Mouse (Mus musculus) midbrain, embryonic 12.5 days (tissue): ENCODE measurements around the gene Ppp6c. TPM values are rescaled to one million over a fixed set of nuclear protein-coding genes. Genes with fewer than 3 reads are reported as not detected.
"Not testable (repeated sequence)": the region's sequence is repeated elsewhere in the genome, so short reads cannot be mapped to it uniquely, and the experiment has no call there.

Experiments
- ATAC-seq: fragments of 200-750 bp; cut with Nextera tagmentation; 2 replicates; pipeline ENCODE4 v1.8.0; 2017; ENCODE audit warnings: low read depth, moderate TSS enrichment, moderate library complexity; ENCODE audit not compliant: low FRiP score
- H3K27ac ChIP-seq: fragments of 300-500 bp; sonication (generic); replicated peaks from 2 replicates; pipeline ENCODE4 v1.5.1; 2016; ENCODE audit warnings: mild to moderate bottlenecking
- H3K27me3 ChIP-seq: fragments of 300-500 bp; sonication (generic); 2 replicates; pipeline ENCODE4 v1.6.1; 2016; ENCODE audit warnings: mild to moderate bottlenecking
- H3K36me3 ChIP-seq: fragments of 300-500 bp; sonication (generic); 2 replicates; pipeline ENCODE4 v1.6.1; 2016
- H3K4me1 ChIP-seq: fragments of 300-500 bp; sonication (generic); 2 replicates; pipeline ENCODE4 v1.6.1; 2016
- H3K4me2 ChIP-seq: fragments of 300-500 bp; sonication (generic); replicated peaks from 2 replicates; pipeline ENCODE4 v1.6.1; 2016; ENCODE audit warnings: mild to moderate bottlenecking, moderate library complexity
- H3K4me3 ChIP-seq: fragments of 300-500 bp; sonication (generic); 2 replicates; pipeline ENCODE4 v1.5.1; 2016; ENCODE audit warnings: mild to moderate bottlenecking
- H3K9ac ChIP-seq: fragments of 300-500 bp; sonication (generic); replicated peaks from 2 replicates; pipeline ENCODE4 v1.6.1; 2016; ENCODE audit warnings: mild to moderate bottlenecking, moderate library complexity
- H3K9me3 ChIP-seq: fragments of 300-500 bp; sonication (generic); 2 replicates; pipeline ENCODE4 v1.6.1; 2016; ENCODE audit warnings: mild to moderate bottlenecking
- WGBS: fragments of 180-500 bp; shearing (Covaris S2); methylation state at CpG from one replicate; pipeline ENCODE4 v1.1.7; 2016; 5-methylcytosine and 5-hydroxymethylcytosine counted together
- polyA plus RNA-seq: library from polyadenylated mRNA; unstranded; fragments of >200 nt; fragmentation: Nextera tagmentation; extraction: Ambion mirVana; gene quantifications from 2 replicates; pipeline ENCODE4 v1.2.1, GENCODE M21; 2016

The Ppp6c gene
- 82.9 and 84.5 TPM in 2 replicates for polyA plus RNA-seq

- peaks cover 21% of the 10 kb centered on the region for H3K4me1 ChIP-seq
- peak within 1 kb of the TSS; percentile 82 for H3K4me3 ChIP-seq
- peak within 1 kb of the TSS; percentile 94 for H3K27ac ChIP-seq
- peak within 1 kb of the TSS; percentile 82 for H3K9ac ChIP-seq
- peak; percentile 98 for ATAC-seq
- H3K27me3 ChIP-seq: no peaks in the 10 kb centered on the region
- WGBS: under 1% methylated on average over 53 of the region's 56 CpGs
- H3K36me3 ChIP-seq: no peaks in the 10 kb centered on the region
- peak within 1 kb of the TSS; percentile 67 for H3K4me2 ChIP-seq
- H3K9me3 ChIP-seq: no peaks in the 10 kb centered on the region
These were observed at the start of gene Ppp6c for GRCm38 (mm10) chr2:39226019-39226640. Gene Ppp6c, minus strand, starts transcription at chr2:39226451.

GRCm38 (mm10) chr2:39268357-39268756 lies 42.1 kb upstream of the Ppp6c start:
- Histone ChIP-seq H3K27me3 (no peaks in the 10 kb centered on the region), H3K4me2 (no peak overlapping the region), H3K4me3 (no peak overlapping the region), H3K27ac (no peak overlapping the region), H3K9ac (no peak overlapping the region), H3K36me3 (no peaks in the 10 kb centered on the region), H3K9me3 (peaks cover 11% of the 10 kb centered on the region; the same call in 1 of the 2 replicates), H3K4me1 (no peaks in the 10 kb centered on the region)
- 51% methylated on average over 3 of the region's 3 CpGs for WGBS
- 0 out of 2 replicates have a peak, but pooled peaks have one; percentile 34 for ATAC-seq

GRCm38 (mm10) chr2:39252275-39252674 lies 26.0 kb upstream of the Ppp6c start:
- 98% methylated on average over 11 of the region's 11 CpGs for WGBS
- H3K4me2 ChIP-seq, H3K27ac ChIP-seq, H3K27me3 ChIP-seq, H3K9ac ChIP-seq, H3K9me3 ChIP-seq, H3K36me3 ChIP-seq, ATAC-seq, H3K4me3 ChIP-seq, H3K4me1 ChIP-seq: not testable (repeated sequence)

GRCm38 (mm10) chr2:39246862-39247261 lies 20.6 kb upstream of the Ppp6c start:
- not testable (repeated sequence) for H3K4me2 ChIP-seq, H3K36me3 ChIP-seq, H3K9me3 ChIP-seq, H3K9ac ChIP-seq, ATAC-seq, H3K27me3 ChIP-seq, H3K4me3 ChIP-seq, H3K27ac ChIP-seq, H3K4me1 ChIP-seq
- WGBS: 84% methylated on average over 10 of the region's 11 CpGs

GRCm38 (mm10) chr2:39226731-39227130 lies 480 bp upstream of the Ppp6c start:
- H3K9me3 ChIP-seq: no peaks in the 10 kb centered on the region
- peaks cover 21% of the 10 kb centered on the region for H3K4me1 ChIP-seq
- H3K27ac ChIP-seq: no peak overlapping the region
- 29% methylated on average over 3 of the region's 3 CpGs for WGBS
- H3K27me3 ChIP-seq: no peaks in the 10 kb centered on the region
- no peak for ATAC-seq
- no peak overlapping the region for H3K9ac ChIP-seq
- peak overlapping the region; percentile 52 for H3K4me2 ChIP-seq
- H3K4me3 ChIP-seq: peak overlapping the region; percentile 82
- no peaks in the 10 kb centered on the region for H3K36me3 ChIP-seq

- WGBS: 4% methylated on average over 35 of the region's 36 CpGs
- not testable (repeated sequence) for H3K27me3 ChIP-seq, H3K36me3 ChIP-seq, H3K9me3 ChIP-seq, ATAC-seq
- H3K4me2 ChIP-seq: peak overlapping the region; percentile 67
- peak overlapping the region; percentile 82 for H3K9ac ChIP-seq
- H3K4me1 ChIP-seq: peaks cover 21% of the 10 kb centered on the region
- H3K27ac ChIP-seq: peak overlapping the region; percentile 94
- peak overlapping the region; percentile 82 for H3K4me3 ChIP-seq
These were observed 776 bp downstream of the Ppp6c start for GRCm38 (mm10) chr2:39225331-39226018.

- H3K27me3 ChIP-seq: no peaks in the 10 kb centered on the region
- no peaks in the 10 kb centered on the region for H3K9me3 ChIP-seq
- peak overlapping the region; percentile 82 for H3K4me3 ChIP-seq
- peaks cover 21% of the 10 kb centered on the region for H3K4me1 ChIP-seq
- H3K36me3 ChIP-seq: no peaks in the 10 kb centered on the region
- H3K27ac ChIP-seq: no peak overlapping the region
- ATAC-seq: no peak
- peak overlapping the region; percentile 67 for H3K4me2 ChIP-seq
- H3K9ac ChIP-seq: no peak overlapping the region
These were observed 1.6 kb downstream of the Ppp6c start for GRCm38 (mm10) chr2:39224621-39225020.

GRCm38 (mm10) chr2:39220010-39220409 lies 6.2 kb downstream of the Ppp6c start:
- no peaks in the 10 kb centered on the region for H3K27me3 ChIP-seq
- peaks cover 19% of the 10 kb centered on the region for H3K4me1 ChIP-seq
- H3K36me3 ChIP-seq: no peaks in the 10 kb centered on the region
- no peak overlapping the region for H3K4me2 ChIP-seq
- no peak overlapping the region for H3K27ac ChIP-seq
- no peak for ATAC-seq
- no peaks in the 10 kb centered on the region for H3K9me3 ChIP-seq
- no peak overlapping the region for H3K9ac ChIP-seq
- H3K4me3 ChIP-seq: no peak overlapping the region
- WGBS: 97% methylated on average over 6 of the region's 6 CpGs

- Histone ChIP-seq H3K27me3 (no peaks in the 10 kb centered on the region), H3K27ac (no peak overlapping the region), H3K4me2 (no peak overlapping the region), H3K36me3 (no peaks in the 10 kb centered on the region), H3K4me3 (no peak overlapping the region), H3K4me1 (peaks cover 9% of the 10 kb centered on the region; the same call in 1 of the 2 replicates), H3K9ac (no peak overlapping the region), H3K9me3 (no peaks in the 10 kb centered on the region)
- 93% methylated on average over 3 of the region's 3 CpGs for WGBS
- ATAC-seq: no peak
These were observed 7.2 kb downstream of the Ppp6c start for GRCm38 (mm10) chr2:39219034-39219433.

GRCm38 (mm10) chr2:39217150-39217549 lies 9.1 kb downstream of the Ppp6c start:
- no peaks in the 10 kb centered on the region for H3K36me3 ChIP-seq
- ATAC-seq: no peak

GRCm38 (mm10) chr2:39210738-39211137 lies 15.5 kb downstream of the Ppp6c start:
- no peak overlapping the region for H3K27ac ChIP-seq
- H3K4me2 ChIP-seq: no peak overlapping the region
- no peak overlapping the region for H3K4me3 ChIP-seq
- no peaks in the 10 kb centered on the region for H3K27me3 ChIP-seq
- H3K4me1 ChIP-seq: no peaks in the 10 kb centered on the region
- no peak overlapping the region for H3K9ac ChIP-seq
- 0 out of 2 replicates have a peak, but pooled peaks cover 6% of the 10 kb centered on the region for H3K36me3 ChIP-seq
- ATAC-seq: no peak
- 97% methylated on average over 4 of the region's 4 CpGs for WGBS
- no peaks in the 10 kb centered on the region for H3K9me3 ChIP-seq

More at GRCm38 (mm10) chr2:39217150-39217549, 9.1 kb downstream of the Ppp6c start:
- Histone ChIP-seq H3K4me1 (no peaks in the 10 kb centered on the region), H3K9ac (no peak overlapping the region), H3K27ac (no peak overlapping the region), H3K9me3 (no peaks in the 10 kb centered on the region), H3K4me2 (no peak overlapping the region), H3K27me3 (no peaks in the 10 kb centered on the region), H3K4me3 (no peak overlapping the region)
- WGBS: 96% methylated on average over 4 of the region's 4 CpGs

GRCm38 (mm10) chr2:39203359-39203758 lies 22.9 kb downstream of the Ppp6c start:
- WGBS: 92% methylated on average over 2 of the region's 2 CpGs
- no peaks in the 10 kb centered on the region for H3K27me3 ChIP-seq
- H3K36me3 ChIP-seq: peaks cover 15% of the 10 kb centered on the region

More at GRCm38 (mm10) chr2:39203359-39203758, 22.9 kb downstream of the Ppp6c start:
- Histone ChIP-seq H3K4me1 (no peaks in the 10 kb centered on the region), H3K27ac (no peak overlapping the region), H3K9ac (no peak overlapping the region), H3K4me2 (no peak overlapping the region), H3K9me3 (no peaks in the 10 kb centered on the region), H3K4me3 (no peak overlapping the region)
- ATAC-seq: no peak
